Mouse (Mus musculus): ENCODE results near the gene Rnf39. TPM values are rescaled to one million over a fixed set of nuclear protein-coding genes. Genes with fewer than 3 reads are reported as not detected.
A peak's percentile ranks its signal among the peaks of the same experiment; 100 is the strongest.

Rnf39 gene
- total RNA-seq, 2 experiments from 2014 or later: 8.2 to 12.5 TPM

DNA sequence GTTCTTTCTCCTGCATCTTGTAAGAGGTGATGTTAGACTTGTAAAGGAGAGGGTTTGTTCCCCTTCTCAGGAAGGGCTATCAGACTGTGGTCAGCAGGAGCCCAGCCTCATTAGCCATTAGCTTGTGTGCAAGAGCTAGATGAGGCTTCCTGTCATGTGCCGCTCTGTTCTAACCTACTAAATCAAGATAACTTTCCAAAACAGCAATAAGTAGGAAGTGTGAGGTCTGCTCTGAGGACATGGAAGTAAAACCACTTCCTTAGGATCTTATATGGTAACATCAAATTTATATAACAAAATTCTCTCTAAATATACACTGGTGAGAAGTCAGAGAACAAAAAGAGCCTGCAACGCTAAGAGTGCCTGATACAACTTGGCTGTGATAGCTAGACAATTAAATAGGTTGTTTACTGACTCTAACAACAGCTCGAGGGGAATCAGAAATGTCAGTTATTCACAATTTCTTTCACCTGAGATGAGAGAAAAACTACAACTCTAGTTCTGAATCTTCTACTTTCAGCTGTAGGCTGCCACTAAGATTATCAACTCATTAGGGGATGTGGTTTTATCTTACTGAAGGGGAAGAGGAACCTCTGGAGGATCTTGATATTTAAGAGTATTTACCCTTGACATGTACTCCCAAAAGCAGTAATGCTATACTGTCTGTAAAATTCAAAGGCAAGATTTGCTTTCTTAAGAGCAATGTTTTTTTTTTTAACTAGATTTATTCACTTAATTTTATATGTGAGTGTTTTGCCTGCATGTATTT, 49.8 kb downstream of the Rnf39 start:
- intact Hi-C loops (cut with DNase I): no loop called here
- peak overlapping the region; percentile 62; the same call in 1 of the 2 replicates for H3K27ac ChIP-seq
- no peak for TF ChIP-seq CTCF (IDR thresholded peaks at IDR 0.05)
- no peak overlapping the region for H3K4me3 ChIP-seq
- DNase-seq (ENCODE audit: extremely low spot score in 1 of 2, low spot score in 2 of 2): no peak

DNA sequence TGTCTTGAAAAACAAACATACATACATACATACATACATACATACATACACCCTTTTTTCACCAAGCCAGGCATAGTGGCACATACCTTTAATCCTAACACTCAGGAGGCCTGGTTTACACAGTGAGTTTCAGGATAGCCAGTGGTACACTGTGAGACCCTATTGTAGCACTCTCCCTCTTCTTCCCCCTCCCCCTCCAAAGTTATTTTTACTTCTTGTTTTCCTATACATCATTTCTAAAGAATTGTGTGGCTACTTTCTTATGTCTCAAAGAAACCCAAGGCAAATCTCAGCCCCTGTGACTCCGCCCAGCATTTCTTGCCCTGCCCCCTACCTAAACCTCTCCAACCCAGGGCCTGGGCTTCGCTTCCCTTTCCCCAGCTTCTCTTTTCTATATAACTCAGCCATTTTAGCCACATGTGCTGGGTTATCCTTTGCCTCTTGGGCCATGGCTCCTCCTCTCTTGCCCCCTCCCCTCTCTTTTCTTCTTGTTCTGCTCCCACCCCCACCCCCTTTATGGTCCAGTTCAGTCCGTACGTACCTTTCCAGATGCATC, 51.1 kb downstream of the Rnf39 start:
- Histone ChIP-seq H3K27ac (no peak overlapping the region), H3K4me3 (no peak overlapping the region)
- intact Hi-C loops (cut with DNase I): loop anchor here (2.0 kb wide), 1 partner anchor 79 kb away; no protein-coding TSS in a partner anchor
- TF ChIP-seq CTCF (IDR thresholded peaks at IDR 0.05): no peak
- DNase-seq (ENCODE audit: extremely low spot score in 1 of 2, low spot score in 2 of 2): no peak

DNA sequence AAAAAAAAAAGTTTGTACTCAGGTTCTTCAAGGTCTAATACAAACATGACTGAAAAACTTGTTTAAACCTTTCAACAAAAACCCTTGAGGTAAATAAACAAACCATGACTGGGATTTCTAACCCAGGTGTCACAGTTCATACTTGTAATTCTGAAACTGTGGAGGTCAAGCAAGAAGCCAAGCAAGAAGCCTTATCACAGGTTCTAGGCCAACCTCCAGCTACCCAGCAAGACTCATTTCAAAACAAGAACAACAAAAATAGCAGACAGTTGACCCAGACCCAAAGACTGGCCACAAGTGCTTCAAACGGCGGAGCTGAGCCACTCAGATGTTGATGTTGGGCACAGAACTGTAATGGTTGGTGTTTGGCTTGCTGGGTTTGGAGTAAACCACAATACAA, 51.8 kb downstream of the Rnf39 start:
- no peak for TF ChIP-seq CTCF (IDR thresholded peaks at IDR 0.05)
- DNase-seq (ENCODE audit: extremely low spot score in 1 of 2, low spot score in 2 of 2): no peak
- no peak overlapping the region for H3K27ac ChIP-seq
- no peak overlapping the region for H3K4me3 ChIP-seq
- intact Hi-C loops (cut with DNase I): loop anchor here (2.0 kb wide), 1 partner anchor 80 kb away; no protein-coding TSS in a partner anchor

DNA sequence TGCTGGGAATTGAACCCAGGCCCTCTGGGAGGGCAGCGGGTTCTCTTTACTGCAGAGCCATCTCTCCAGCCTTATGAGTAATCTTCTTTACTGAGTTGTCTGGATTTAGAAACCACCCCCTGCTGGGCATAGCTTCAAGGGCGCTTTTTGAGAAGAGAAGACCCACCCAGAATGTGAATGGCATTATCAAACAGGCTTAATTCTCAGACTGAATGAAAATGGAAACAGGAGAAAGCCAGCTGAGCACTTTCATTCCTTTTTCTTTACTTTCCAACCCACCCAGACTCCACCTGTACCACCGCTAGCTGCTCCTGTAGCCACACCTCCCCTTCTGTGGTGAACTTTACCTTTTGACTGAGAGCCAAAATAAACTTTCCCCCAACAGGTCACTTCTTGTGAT, 52.7 kb downstream of the Rnf39 start:
- no peak overlapping the region for H3K27ac ChIP-seq
- intact Hi-C loops (cut with DNase I): loop anchor here (2.0 to 5.0 kb wide), 2 partner anchors 38 to 81 kb away; partner anchors contain the start of genes Znrd1 and Znrd1as
- TF ChIP-seq CTCF (IDR thresholded peaks at IDR 0.05): no peak
- no peak for DNase-seq (ENCODE audit: extremely low spot score in 1 of 2, low spot score in 2 of 2)
- H3K4me3 ChIP-seq: no peak overlapping the region

DNA sequence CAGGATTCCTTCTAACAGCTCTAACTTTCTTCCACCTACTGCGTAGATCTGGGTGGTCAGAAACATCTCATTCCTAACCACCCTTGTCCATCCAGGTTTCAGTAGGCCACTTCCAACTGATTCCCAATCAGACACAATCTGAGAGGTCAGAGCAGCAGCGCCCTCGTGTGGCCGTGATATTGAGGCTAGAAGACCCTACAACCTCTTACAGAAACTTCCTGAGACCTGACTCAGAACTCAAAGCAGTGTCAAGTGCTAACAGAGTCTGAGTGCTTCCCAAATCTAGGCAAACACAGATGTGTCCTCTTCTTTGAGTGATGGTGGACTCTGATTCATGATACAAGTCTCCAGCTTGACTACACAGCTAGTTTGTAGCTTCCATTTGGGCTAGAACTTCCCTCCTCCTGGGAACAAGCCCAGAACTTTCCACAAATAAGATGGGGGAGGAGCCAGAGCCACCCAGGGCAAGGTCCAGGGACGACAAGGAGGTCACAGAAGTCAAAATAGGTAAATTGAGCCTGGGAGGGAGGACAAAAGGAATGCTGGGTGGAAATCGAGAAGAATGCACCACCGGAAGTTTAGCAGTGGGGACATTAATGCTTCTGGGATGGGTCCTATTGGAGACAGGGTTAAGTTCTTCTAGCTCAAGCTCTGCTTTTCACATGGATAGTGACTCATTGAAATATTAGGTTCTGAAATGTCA, 54.5 kb downstream of the Rnf39 start:
- Histone ChIP-seq H3K4me3 (no peak overlapping the region), H3K27ac (no peak overlapping the region)
- peak; percentile 83 for TF ChIP-seq CTCF (IDR thresholded peaks at IDR 0.05)
- DNase-seq (ENCODE audit: extremely low spot score in 1 of 2, low spot score in 2 of 2): peak; percentile 64 to 80
- intact Hi-C loops (cut with DNase I): loop anchor here (2.0 to 5.0 kb wide), 2 partner anchors 40 to 50 kb away; partner anchors contain the start of genes Znrd1 and Znrd1as

Other genes with a start within 250 kb of the Rnf39 start
- not detected for gene H2-M10.5, start 170.0 kb upstream of the Rnf39 start, total RNA-seq (2021)
- gene H2-M10.6, start 130.7 kb upstream of the Rnf39 start, total RNA-seq (2021): not detected
- gene Trim26, start 105.8 kb upstream of the Rnf39 start, total RNA-seq (2021): 10 to 100 TPM; 18.6 to 22.7 TPM
- not detected for gene Trim15, start 75.7 kb upstream of the Rnf39 start, total RNA-seq (2021)
- gene Trim10, start 73.3 kb upstream of the Rnf39 start, total RNA-seq (2021): not detected
- not detected for gene Trim40, start 52.8 kb upstream of the Rnf39 start, total RNA-seq (2021)
- not detected for gene Trim31, start 44.8 kb upstream of the Rnf39 start, total RNA-seq (2021)
- 100 to 1,000 TPM; 132 to 146 TPM for gene Ppp1r11, start 8.8 kb downstream of the Rnf39 start, total RNA-seq (2021)
- gene Znrd1, start 15.6 kb downstream of the Rnf39 start, total RNA-seq (2021): 10 to 100 TPM; 30.6 to 31.6 TPM
- 1 to 10 TPM; 5.3 to 6.2 TPM for gene Znrd1as, start 15.7 kb downstream of the Rnf39 start, total RNA-seq (2021)
- gene 2410137M14Rik, start 38.3 kb downstream of the Rnf39 start, total RNA-seq (2021): not detected
- under 1 TPM; 0.61 to 0.75 TPM for gene H2-M5, start 46.6 kb downstream of the Rnf39 start, total RNA-seq (2021)
- gene Zfp57, start 58.2 kb downstream of the Rnf39 start, total RNA-seq (2021): 10 to 100 TPM; 16.7 to 17.8 TPM
- 10 to 100 TPM; 29.1 to 29.2 TPM for gene Mog, start 80.5 kb downstream of the Rnf39 start, total RNA-seq (2021)
- gene Gabbr1, start 103.0 kb downstream of the Rnf39 start, total RNA-seq (2021): 100 to 1,000 TPM; 687 to 720 TPM
- gene Olfr90, start 145.6 kb downstream of the Rnf39 start, total RNA-seq (2021): under 1 TPM in 1 of 2 experiments, not detected in 1; 0.12 TPM
- not detected for gene Olfr91, start 155.4 kb downstream of the Rnf39 start, total RNA-seq (2021)
- not detected for gene Olfr92, start 177.2 kb downstream of the Rnf39 start, total RNA-seq (2021)
- gene Olfr93, start 218.6 kb downstream of the Rnf39 start, total RNA-seq (2021): not detected

Data from left cerebral cortex, adult 2 months (tissue).